Mouse (Mus musculus): ENCODE measurements around the gene Kcnip1. TPM values are rescaled to one million over a fixed set of nuclear protein-coding genes. Genes with fewer than 3 reads are reported as not detected.

Gene Kcnip1
- total RNA-seq, 2 experiments from 2014 or later, result not detected

GRCm38 (mm10) chr11:33913061-33913460 is 79.9 kb downstream of the Kcnip1 start:
- no peak for ATAC-seq (replicated peaks; ENCODE audit: low FRiP score, poor library complexity, severe bottlenecking)

- no peak for ATAC-seq (replicated peaks; ENCODE audit: low FRiP score, poor library complexity, severe bottlenecking)
Observed at GRCm38 (mm10) chr11:33912151-33912571, 80.8 kb downstream of the Kcnip1 start.

- ATAC-seq (replicated peaks; ENCODE audit: low FRiP score, poor library complexity, severe bottlenecking), result no peak
Observed at GRCm38 (mm10) chr11:33910982-33911381, 82.0 kb downstream of the Kcnip1 start.

GRCm38 (mm10) chr11:33908360-33909175 is 84.4 kb downstream of the Kcnip1 start:
- no peak for ATAC-seq (replicated peaks; ENCODE audit: low FRiP score, poor library complexity, severe bottlenecking)

GRCm38 (mm10) chr11:33903494-33903893 is 89.5 kb downstream of the Kcnip1 start:
- no peak for ATAC-seq (replicated peaks; ENCODE audit: low FRiP score, poor library complexity, severe bottlenecking)

GRCm38 (mm10) chr11:33902377-33902776 is 90.6 kb downstream of the Kcnip1 start:
- ATAC-seq (replicated peaks; ENCODE audit: low FRiP score, poor library complexity, severe bottlenecking), result no peak

- no peak for ATAC-seq (replicated peaks; ENCODE audit: low FRiP score, poor library complexity, severe bottlenecking)
Observed at GRCm38 (mm10) chr11:33901783-33902182, 91.2 kb downstream of the Kcnip1 start.

- ATAC-seq (replicated peaks; ENCODE audit: low FRiP score, poor library complexity, severe bottlenecking), result no peak
Observed at GRCm38 (mm10) chr11:33891084-33891483, 101.9 kb downstream of the Kcnip1 start.

GRCm38 (mm10) chr11:33890382-33890781 is 102.6 kb downstream of the Kcnip1 start:
- ATAC-seq (replicated peaks; ENCODE audit: low FRiP score, poor library complexity, severe bottlenecking), result no peak

- ATAC-seq (replicated peaks; ENCODE audit: low FRiP score, poor library complexity, severe bottlenecking), result no peak
Observed at GRCm38 (mm10) chr11:33887660-33888059, 105.3 kb downstream of the Kcnip1 start.

GRCm38 (mm10) chr11:33885981-33886380 is 107.0 kb downstream of the Kcnip1 start:
- ATAC-seq (replicated peaks; ENCODE audit: low FRiP score, poor library complexity, severe bottlenecking), result no peak

GRCm38 (mm10) chr11:33882731-33883328 is 110.1 kb downstream of the Kcnip1 start:
- no peak for ATAC-seq (replicated peaks; ENCODE audit: low FRiP score, poor library complexity, severe bottlenecking)

GRCm38 (mm10) chr11:33874925-33875324 is 118.0 kb downstream of the Kcnip1 start:
- no peak for ATAC-seq (replicated peaks; ENCODE audit: low FRiP score, poor library complexity, severe bottlenecking)

- ATAC-seq (replicated peaks; ENCODE audit: low FRiP score, poor library complexity, severe bottlenecking), result peak; percentile 62
Observed at GRCm38 (mm10) chr11:33873071-33873781, 119.7 kb downstream of the Kcnip1 start.

GRCm38 (mm10) chr11:33872716-33873048 is 120.3 kb downstream of the Kcnip1 start:
- ATAC-seq (replicated peaks; ENCODE audit: low FRiP score, poor library complexity, severe bottlenecking), result no peak

- 0 out of 2 replicates have a peak, but pooled peaks have one; percentile 37 for ATAC-seq (replicated peaks; ENCODE audit: low FRiP score, poor library complexity, severe bottlenecking)
Observed at GRCm38 (mm10) chr11:33871998-33872715, 120.8 kb downstream of the Kcnip1 start.

GRCm38 (mm10) chr11:33870246-33870645 is 122.7 kb downstream of the Kcnip1 start:
- no peak for ATAC-seq (replicated peaks; ENCODE audit: low FRiP score, poor library complexity, severe bottlenecking)

GRCm38 (mm10) chr11:33869559-33869958 is 123.4 kb downstream of the Kcnip1 start:
- ATAC-seq (replicated peaks; ENCODE audit: low FRiP score, poor library complexity, severe bottlenecking), result no peak

GRCm38 (mm10) chr11:33866775-33867174 is 126.2 kb downstream of the Kcnip1 start:
- ATAC-seq (replicated peaks; ENCODE audit: low FRiP score, poor library complexity, severe bottlenecking), result no peak

GRCm38 (mm10) chr11:33864245-33864644 is 128.7 kb downstream of the Kcnip1 start:
- ATAC-seq (replicated peaks; ENCODE audit: low FRiP score, poor library complexity, severe bottlenecking), result no peak
